Mouse (Mus musculus) CH12.LX (cell line): ENCODE measurements at regions not wholly inside any gene's neighbourhood (a gene's known extent, or its start where the extent isn't known, plus 50 kb on each side); places are given as distances from the start of the nearest gene placed in this dataset.

Experiments used
- DNase-seq: peaks from one replicate; pipeline ENCODE4 v3.0.0-alpha.2; 2013; ENCODE audit errors: extremely low read depth
- H3K27ac ChIP-seq: 2 replicates; pipeline ENCODE4 v1.5.1; 2012; ENCODE audit warnings: low read depth, mild to moderate bottlenecking, control low read depth, moderate library complexity; ENCODE audit not compliant: insufficient read depth
- H3K27me3 ChIP-seq: replicated peaks from 2 replicates; pipeline ENCODE3; 2012; ENCODE audit warnings: inconsistent platforms
- H3K36me3 ChIP-seq, 2 experiments: replicated peaks in 1 of 2; 2 replicates each; pipeline versions ENCODE3 to v1.6.1; 2012; ENCODE audit warnings: inconsistent platforms in 1 of 2, low read length in 1 of 2, mild to moderate bottlenecking in 1 of 2, mixed read lengths in 1 of 2, moderate library complexity in 1 of 2; ENCODE audit not compliant: control insufficient read depth in 1 of 2, insufficient read depth in 1 of 2
- H3K4me1 ChIP-seq, 2 experiments: 2 replicates each; pipeline ENCODE4 v1.6.1; 2012; ENCODE audit warnings: inconsistent platforms in 1 of 2, moderate library complexity in 1 of 2; ENCODE audit not compliant: insufficient read depth in 2 of 2, control insufficient read depth in 1 of 2
- H3K4me2 ChIP-seq: 2 replicates; pipeline ENCODE4 v1.6.1; 2012; ENCODE audit warnings: low read depth, mild to moderate bottlenecking, control low read depth; ENCODE audit not compliant: poor library complexity, insufficient read depth, severe bottlenecking
- H3K4me3 ChIP-seq, 3 experiments: fragments of 150-350 bp in 1 of 3; sonication (generic) in 1 of 3; replicated peaks in 1 of 3; 2 replicates each; pipeline versions ENCODE3 to v1.5.1; 2011 to 2012; ENCODE audit warnings: low read depth in 2 of 3, low read length in 2 of 3, mild to moderate bottlenecking in 2 of 3, moderate library complexity in 2 of 3, control low read depth in 1 of 3, improper control_type of control experiment in 1 of 3, inconsistent platforms in 1 of 3, mixed read lengths in 1 of 3; ENCODE audit not compliant: poor library complexity in 1 of 3
- H3K79me2 ChIP-seq: replicated peaks from 2 replicates; pipeline ENCODE4 v1.6.1; 2012; ENCODE audit warnings: mild to moderate bottlenecking, moderate library complexity; ENCODE audit not compliant: control insufficient read depth, poor library complexity, insufficient read depth, severe bottlenecking; ENCODE audit errors: extremely low read depth
- H3K9ac ChIP-seq: 2 replicates; pipeline ENCODE4 v1.6.1; 2012; ENCODE audit warnings: low read depth, mild to moderate bottlenecking, control low read depth, moderate library complexity; ENCODE audit not compliant: insufficient read depth
- H3K9me3 ChIP-seq: replicated peaks from 2 replicates; pipeline ENCODE3; 2012; ENCODE audit warnings: low read length, inconsistent platforms, mixed read lengths
- BHLHE40 ChIP-seq: IDR thresholded peaks from 2 replicates; pipeline ENCODE4 v1.6.1; 2011; ENCODE audit warnings: mild to moderate bottlenecking, low read depth, low read length, improper control_type of control experiment
- ELF1 ChIP-seq: IDR thresholded peaks from 2 replicates; pipeline ENCODE4 v1.6.1; 2014; ENCODE audit warnings: low read depth, mild to moderate bottlenecking, inconsistent platforms, low read length, improper control_type of control experiment
- EP300 ChIP-seq: IDR thresholded peaks from 2 replicates; pipeline ENCODE4 v1.6.1; 2011; ENCODE audit warnings: low read length, improper control_type of control experiment
- GABPA ChIP-seq: IDR thresholded peaks from 2 replicates; pipeline ENCODE4 v1.6.1; 2012; ENCODE audit warnings: low read depth, low read length, improper control_type of control experiment, inconsistent platforms; ENCODE audit not compliant: insufficient replicate concordance
- JUN ChIP-seq: IDR thresholded peaks from 2 replicates; pipeline ENCODE4 v1.6.1; 2011; ENCODE audit warnings: low read depth, mild to moderate bottlenecking, low read length, improper control_type of control experiment, moderate library complexity; ENCODE audit not compliant: insufficient read depth
- JUND ChIP-seq: conservative IDR thresholded peaks from 2 replicates; pipeline ENCODE4 v1.6.1; 2011; ENCODE audit warnings: low read depth, low read length, improper control_type of control experiment
- MAFK ChIP-seq: IDR thresholded peaks from 2 replicates; pipeline ENCODE4 v1.6.1; 2011; ENCODE audit warnings: low read length, improper control_type of control experiment; ENCODE audit not compliant: insufficient replicate concordance
- MAX ChIP-seq: IDR thresholded peaks from 2 replicates; pipeline ENCODE4 v1.6.1; 2011; ENCODE audit warnings: low read length, improper control_type of control experiment
- MAZ ChIP-seq: IDR thresholded peaks from 2 replicates; pipeline ENCODE4 v1.6.1; 2012; ENCODE audit warnings: low read depth, mild to moderate bottlenecking, inconsistent platforms, low read length, improper control_type of control experiment, moderate library complexity
- MEF2A ChIP-seq: IDR thresholded peaks from 2 replicates; pipeline ENCODE4 v1.6.1; 2014; ENCODE audit warnings: low read depth, mild to moderate bottlenecking, inconsistent platforms, low read length, improper control_type of control experiment, borderline replicate concordance
- MYC ChIP-seq: IDR thresholded peaks from 2 replicates; pipeline ENCODE4 v1.6.1; 2011; ENCODE audit warnings: low read depth, mild to moderate bottlenecking, improper control_type of control experiment, low read length
- PAX5 ChIP-seq: IDR thresholded peaks from 2 replicates; pipeline ENCODE4 v1.6.1; 2012; ENCODE audit warnings: low read length, inconsistent platforms, mixed read lengths
- POLR2A ChIP-seq: IDR thresholded peaks from 2 replicates; pipeline ENCODE4 v1.6.1; 2011; ENCODE audit warnings: low read depth, mild to moderate bottlenecking, improper control_type of control experiment, low read length
- POLR2AphosphoS2 ChIP-seq: IDR thresholded peaks from 2 replicates; pipeline ENCODE4 v1.6.1; 2011; ENCODE audit warnings: low read depth, low read length, improper control_type of control experiment
- RAD21 ChIP-seq: IDR thresholded peaks from 2 replicates; pipeline ENCODE4 v1.6.1; 2011; ENCODE audit warnings: low read depth, mild to moderate bottlenecking, low read length, improper control_type of control experiment, moderate library complexity
- TCF12 ChIP-seq: IDR thresholded peaks from 2 replicates; pipeline ENCODE4 v1.6.1; 2014; ENCODE audit warnings: low read depth, mild to moderate bottlenecking, inconsistent platforms, low read length, improper control_type of control experiment
- ZC3H11A ChIP-seq: IDR thresholded peaks from 2 replicates; pipeline ENCODE4 v1.6.1; 2012; ENCODE audit warnings: low read depth, mild to moderate bottlenecking, inconsistent platforms, low read length, improper control_type of control experiment
- ZNF384 ChIP-seq: IDR thresholded peaks from 2 replicates; pipeline ENCODE4 v1.6.1; 2012; ENCODE audit warnings: low read depth, low read length, improper control_type of control experiment, inconsistent platforms
- dilution Hi-C: fragments of 300-500 bp; cut with MboI; formaldehyde crosslinking; loops from 2 replicates; pipeline ENCODE4 v1.14.3; 2020; ENCODE audit warnings: low sequenced_read_pairs; ENCODE audit not compliant: extremely low pct_unique_long_range_greater_than_20kb, extremely low pct_ligation_motif_present
- in situ Hi-C: fragments of 300-500 bp; cut with MboI; formaldehyde crosslinking; loops from 3 replicates; pipeline ENCODE4 v1.14.3; 2019; ENCODE audit warnings: low sequenced_read_pairs, low pct_ligation_motif_present, low pct_unique_long_range_greater_than_20kb, mixed read lengths

- dilution Hi-C loops, result no loop called here
- H3K27me3 ChIP-seq, result no peaks in the 10 kb centered on the region
- no peak overlapping the region for H3K4me2 ChIP-seq
- no peak overlapping the region for H3K4me3 ChIP-seq
- peaks cover 32% of the 10 kb centered on the region for H3K9me3 ChIP-seq
- DNase-seq, result peak; percentile 23
- no peak overlapping the region for H3K9ac ChIP-seq
- peaks cover 4 to 11% of the 10 kb centered on the region in 2 experiments; a peak in 3 of 4 replicates for H3K4me1 ChIP-seq
- H3K79me2 ChIP-seq, result no peaks in the 10 kb centered on the region; the same call in 1 of the 2 replicates
- no peak overlapping the region for H3K27ac ChIP-seq
- H3K36me3 ChIP-seq, result no peaks in the 10 kb centered on the region
- TF ChIP-seq MAX, result no peak
- TF ChIP-seq MAFK, result no peak
- TF ChIP-seq MEF2A, result no peak
- TF ChIP-seq PAX5, result no peak
- no peak for TF ChIP-seq ZC3H11A
- in situ Hi-C loops, result no loop called here
Measured at GRCm38 (mm10) chr13:97573601-97574000, 186.8 kb downstream of the Gm10260 start.

GRCm38 (mm10) chr13:97572352-97572751, 188.1 kb downstream of the Gm10260 start:
- dilution Hi-C loops (no loop called here), in situ Hi-C loops (no loop called here)
- TF ChIP-seq JUND, result no peak
- no peak for TF ChIP-seq ELF1
- no peak for TF ChIP-seq MYC
- no peak for TF ChIP-seq POLR2A
- TF ChIP-seq ZNF384, result no peak
- no peak for TF ChIP-seq EP300
- TF ChIP-seq MAZ, result no peak
- no peak for TF ChIP-seq TCF12
- TF ChIP-seq JUN, result no peak
- H3K36me3 ChIP-seq, result no peaks in the 10 kb centered on the region
- H3K27me3 ChIP-seq, result no peaks in the 10 kb centered on the region
- peak overlapping the region in 1 of 3 experiments; percentile 2 for H3K4me3 ChIP-seq
- no peak overlapping the region for H3K27ac ChIP-seq
- DNase-seq, result no peak
- H3K4me2 ChIP-seq, result no peak overlapping the region
- no peaks in the 10 kb centered on the region; the same call in 1 of the 2 replicates for H3K79me2 ChIP-seq
- peaks cover 4 to 11% of the 10 kb centered on the region in 2 experiments; a peak in 3 of 4 replicates for H3K4me1 ChIP-seq
- peaks cover 33% of the 10 kb centered on the region for H3K9me3 ChIP-seq
- H3K9ac ChIP-seq, result no peak overlapping the region

GRCm38 (mm10) chr13:97570009-97570408, 190.4 kb downstream of the Gm10260 start:
- Histone ChIP-seq H3K4me2 (no peak overlapping the region), H3K27me3 (no peaks in the 10 kb centered on the region), H3K9ac (no peak overlapping the region), H3K9me3 (peaks cover 33% of the 10 kb centered on the region), H3K36me3 (no peaks in the 10 kb centered on the region), H3K4me3 (no peak overlapping the region), H3K79me2 (no peaks in the 10 kb centered on the region; the same call in 1 of the 2 replicates), H3K4me1 (peaks cover 4 to 11% of the 10 kb centered on the region in 2 experiments; a peak in 3 of 4 replicates), H3K27ac (no peak overlapping the region)
- in situ Hi-C loops, result no loop called here
- dilution Hi-C loops, result no loop called here
- TF ChIP-seq MYC (no peak), BHLHE40 (no peak), EP300 (no peak), GABPA (no peak), POLR2AphosphoS2 (no peak), RAD21 (no peak), POLR2A (no peak)
- DNase-seq, result no peak
